Mouse (Mus musculus): Measurements from ENCODE around the gene Eprs.

Gene Eprs

GRCm38 (mm10) chr1:185363526-185364182 is 810 bp downstream of the Eprs start:
- DNase-seq, result no peak

- DNase-seq, result no peak
Observed at GRCm38 (mm10) chr1:185364183-185364540, 1.3 kb downstream of the Eprs start.

DNA sequence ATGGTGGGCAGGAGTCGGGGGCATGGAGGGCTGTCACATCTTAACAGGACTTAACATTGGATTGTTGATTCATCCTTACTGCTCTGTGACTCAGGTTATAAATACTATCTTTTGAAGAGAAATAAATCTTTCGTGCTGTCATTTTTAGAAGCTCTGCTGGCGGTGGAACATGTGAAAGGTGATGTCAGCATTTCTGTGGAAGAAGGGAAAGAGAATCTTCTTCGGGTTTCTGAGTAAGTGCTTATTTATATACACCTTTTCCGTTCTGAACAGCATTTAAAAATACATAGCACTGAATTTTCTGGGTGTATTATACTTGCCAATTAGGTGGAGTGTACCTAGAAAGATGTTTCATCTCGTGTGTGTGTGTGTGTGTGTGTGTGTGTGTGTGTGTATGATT is 4.5 kb downstream of the Eprs start:
- no peak for DNase-seq

GRCm38 (mm10) chr1:185369979-185370378 is 7.1 kb downstream of the Eprs start:
- no peak for DNase-seq

- no peak for DNase-seq
Observed at GRCm38 (mm10) chr1:185376390-185376789, 13.5 kb downstream of the Eprs start.

GRCm38 (mm10) chr1:185377429-185377828 is 14.6 kb downstream of the Eprs start:
- DNase-seq, result no peak

DNA sequence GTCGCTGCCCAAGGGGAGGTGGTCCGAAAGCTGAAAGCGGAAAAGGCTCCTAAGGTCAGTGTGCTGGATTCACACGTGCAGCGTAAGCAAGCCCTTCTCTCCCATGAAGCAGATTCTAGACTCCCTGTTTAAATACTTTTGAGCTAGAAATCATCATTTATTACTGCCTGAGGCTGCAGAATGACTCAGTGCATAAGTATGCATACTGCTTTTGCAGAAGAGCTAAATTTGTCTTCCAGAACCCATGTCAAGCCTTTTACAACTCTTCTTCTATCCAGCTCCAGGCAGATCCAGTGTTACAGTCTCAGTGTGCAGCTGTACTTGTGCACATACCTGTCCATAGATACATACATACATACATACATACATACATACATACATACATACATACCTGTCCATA is 38.8 kb downstream of the Eprs start:
- DNase-seq, result no peak

- peak in 1 of 2 experiments; percentile 14 for DNase-seq
Observed at GRCm38 (mm10) chr1:185404021-185404420, 41.2 kb downstream of the Eprs start.

GRCm38 (mm10) chr1:185405921-185406320 is 43.1 kb downstream of the Eprs start:
- DNase-seq, result no peak

DNA sequence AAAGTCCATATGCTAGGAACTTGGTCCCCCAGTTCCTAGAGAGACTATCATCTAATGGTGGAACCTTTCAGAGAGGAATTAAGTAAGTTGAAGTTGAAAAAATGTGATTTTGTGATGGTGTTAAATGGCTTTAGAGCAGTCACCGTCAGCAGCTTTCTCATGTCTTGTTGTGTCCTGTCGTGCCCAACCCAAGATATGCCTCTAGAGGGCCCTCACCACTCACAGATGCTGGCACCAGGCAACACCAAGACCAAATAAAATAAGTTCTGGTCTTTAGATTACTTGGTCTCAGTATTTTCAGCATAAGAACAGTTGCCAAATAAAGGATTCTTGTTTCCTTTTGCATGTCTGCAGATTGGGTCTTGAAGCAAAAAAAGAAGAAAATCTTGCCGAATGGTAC is 47.0 kb downstream of the Eprs start:
- no peak for DNase-seq

- DNase-seq, result no peak
Observed at GRCm38 (mm10) chr1:185418011-185418410, 55.2 kb downstream of the Eprs start.

DNA sequence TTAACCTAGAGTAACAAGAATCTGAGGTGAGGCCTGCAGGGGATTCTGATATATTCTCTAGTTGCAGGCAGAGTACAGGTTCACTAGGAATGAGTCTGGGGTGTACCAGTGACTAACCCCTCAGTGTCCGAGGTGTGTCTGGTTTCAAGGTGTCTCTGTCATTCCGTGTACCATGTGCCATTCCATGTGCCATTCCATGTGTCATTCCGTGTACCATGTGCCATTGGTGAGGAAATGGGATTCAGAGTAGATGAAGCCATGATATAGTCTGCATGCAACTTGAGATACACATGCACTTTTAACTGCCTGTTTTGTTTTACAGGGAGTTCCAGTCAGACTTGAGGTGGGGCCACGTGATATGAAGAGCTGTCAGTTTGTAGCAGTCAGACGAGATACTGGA is 57.0 kb downstream of the Eprs start:
- DNase-seq, result no peak

DNA sequence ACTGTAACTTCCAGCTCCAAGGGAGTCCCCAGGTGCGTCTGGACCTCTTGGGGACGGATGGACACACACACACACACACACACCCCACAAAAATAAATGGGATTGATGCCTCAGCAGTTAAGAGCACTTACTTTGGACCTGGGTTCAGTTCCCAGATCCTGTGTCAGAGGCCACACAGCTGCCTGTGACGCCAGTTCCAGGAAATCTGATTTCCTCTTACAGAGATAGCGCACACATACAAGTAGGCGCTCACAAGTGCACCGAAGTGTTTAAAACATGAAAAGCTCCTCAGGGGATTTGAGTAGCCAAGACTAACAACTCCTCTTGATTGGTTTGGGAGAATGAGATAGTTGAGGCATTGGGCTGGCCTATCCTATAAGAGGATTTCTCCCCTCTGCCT is 57.9 kb downstream of the Eprs start:
- no peak for DNase-seq

- DNase-seq, result no peak
Observed at GRCm38 (mm10) chr1:185426583-185426982, 63.7 kb downstream of the Eprs start.

DNA sequence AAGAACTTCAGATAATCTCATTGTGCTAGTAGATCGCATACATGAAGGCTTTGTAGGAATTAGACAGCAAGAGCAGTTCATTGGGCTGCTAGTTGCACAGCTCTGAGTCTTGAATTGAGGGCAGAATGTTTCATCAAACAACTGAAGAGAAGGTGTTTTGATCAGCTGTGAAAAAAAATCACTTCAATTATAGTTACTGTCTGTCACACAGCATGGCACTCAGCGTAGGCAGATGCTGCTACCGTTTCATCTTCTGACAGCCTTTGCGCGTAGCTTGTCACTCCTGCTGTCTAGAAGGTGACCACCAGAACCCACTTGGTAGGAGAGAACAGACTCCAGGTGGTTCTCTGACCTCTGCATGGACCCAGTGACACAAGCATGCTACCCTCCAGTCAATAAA is 67.6 kb downstream of the Eprs start:
- no peak for DNase-seq

DNA sequence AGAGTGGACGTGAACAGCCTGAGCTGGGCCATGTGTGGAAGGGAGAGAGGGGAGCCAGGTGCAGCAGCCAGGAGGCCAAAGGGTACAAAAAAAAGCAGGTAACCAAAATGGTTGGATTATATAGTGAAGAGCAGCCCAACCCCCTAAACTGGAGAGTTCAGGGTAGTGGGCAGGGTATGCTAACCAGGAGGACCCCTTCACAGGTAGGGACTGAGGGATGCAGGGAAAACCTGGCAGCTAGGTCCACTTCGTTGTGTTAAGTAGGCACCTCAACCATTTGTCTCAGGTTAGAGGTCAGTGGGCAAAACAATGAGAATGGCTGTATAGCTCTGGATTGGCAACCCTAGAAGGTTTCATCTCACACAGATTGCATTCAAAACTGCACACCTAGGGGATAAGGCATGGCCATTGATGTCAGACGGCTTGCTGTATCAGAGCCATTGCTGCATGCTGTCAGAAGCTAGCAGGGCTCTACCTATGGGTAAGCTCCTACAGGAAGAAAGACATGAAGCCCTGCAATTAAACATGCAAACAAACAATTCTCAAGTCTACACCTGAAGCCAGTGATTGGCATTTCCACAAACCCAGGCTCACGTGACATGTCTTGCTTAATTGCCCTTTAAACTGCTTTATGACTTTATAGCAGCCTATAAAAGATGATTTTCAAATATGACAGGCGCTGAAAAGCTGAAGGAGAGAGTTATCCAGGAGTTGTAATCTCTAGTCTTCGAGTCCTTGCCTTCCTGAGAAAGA is 68.6 kb downstream of the Eprs start:
- no peak for DNase-seq

- DNase-seq, result no peak
Observed at GRCm38 (mm10) chr1:185431998-185432317, 69.1 kb downstream of the Eprs start.

- no peak for DNase-seq
Observed at GRCm38 (mm10) chr1:185433112-185433511, 70.3 kb downstream of the Eprs start.

DNA sequence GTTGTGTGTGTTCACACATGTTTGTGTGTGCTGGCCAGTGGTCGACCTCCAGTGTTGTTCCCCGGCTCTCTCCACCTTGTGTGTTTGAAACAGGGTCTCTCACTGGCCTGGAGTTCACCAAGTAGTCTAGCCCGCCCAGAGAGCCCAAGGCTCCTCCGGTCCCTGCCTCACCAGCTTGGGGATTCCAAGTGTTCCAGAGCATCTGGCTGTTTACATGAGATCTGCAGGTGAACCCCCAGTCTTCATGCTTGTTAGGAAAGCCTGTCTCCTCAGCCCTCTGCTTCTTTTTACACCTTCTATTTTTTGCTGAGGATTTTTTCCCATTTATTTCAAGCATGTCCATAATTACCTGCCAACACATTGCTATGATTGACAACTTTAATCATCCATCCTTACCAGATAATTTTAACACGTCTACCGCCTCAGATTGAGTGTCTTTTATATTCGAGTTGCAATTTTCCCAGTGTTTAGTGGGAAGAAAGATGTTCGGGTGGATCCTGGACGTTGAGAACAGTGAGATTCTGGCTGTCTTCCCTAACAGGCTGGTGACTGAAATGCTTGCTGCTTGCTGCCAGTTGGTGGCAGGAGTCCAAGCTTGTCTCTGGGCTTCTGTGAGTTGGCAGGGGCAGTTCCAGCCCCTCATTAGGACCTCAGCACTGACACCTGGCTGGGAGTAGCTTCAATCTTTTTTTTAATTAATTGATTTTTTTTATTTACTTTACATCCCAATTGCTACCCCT is 76.2 kb downstream of the Eprs start:
- DNase-seq, result no peak

DNA sequence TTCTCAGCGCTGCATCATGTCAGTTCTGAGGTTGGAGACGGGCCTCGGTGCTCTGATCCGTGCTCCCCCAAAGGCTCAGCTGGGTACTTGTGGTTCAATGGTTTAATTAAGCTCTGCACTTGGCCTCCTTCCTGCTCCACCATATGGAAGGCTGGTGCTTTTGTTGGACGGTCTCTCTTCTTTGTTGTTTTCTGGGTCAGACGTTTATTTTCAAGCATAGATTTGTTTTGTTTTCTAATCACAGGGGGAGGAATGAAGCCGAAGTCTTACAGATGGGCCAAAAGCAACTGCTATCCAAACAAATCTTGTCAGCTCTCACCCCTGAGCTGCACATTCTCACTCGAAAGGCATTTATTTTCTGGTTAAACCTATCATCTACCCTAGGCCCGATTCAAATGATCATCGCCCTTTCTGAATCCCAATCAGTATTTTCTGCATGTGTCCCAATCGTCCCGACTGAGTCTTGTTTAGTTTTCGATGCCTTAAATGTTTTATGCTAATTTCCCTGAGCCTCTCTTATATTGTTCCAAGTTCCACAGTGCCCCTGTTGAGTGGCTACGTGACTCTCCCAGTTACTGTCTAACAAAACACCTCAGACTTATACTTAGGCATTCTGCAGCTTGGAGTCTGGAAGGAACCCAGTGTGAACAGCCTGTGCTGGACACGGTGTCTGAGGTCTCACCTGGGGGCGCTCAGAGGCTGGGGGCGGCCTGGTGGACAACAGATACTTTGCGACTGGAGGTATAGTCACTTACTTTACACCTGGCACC is 79.0 kb downstream of the Eprs start:
- no peak for DNase-seq

DNA sequence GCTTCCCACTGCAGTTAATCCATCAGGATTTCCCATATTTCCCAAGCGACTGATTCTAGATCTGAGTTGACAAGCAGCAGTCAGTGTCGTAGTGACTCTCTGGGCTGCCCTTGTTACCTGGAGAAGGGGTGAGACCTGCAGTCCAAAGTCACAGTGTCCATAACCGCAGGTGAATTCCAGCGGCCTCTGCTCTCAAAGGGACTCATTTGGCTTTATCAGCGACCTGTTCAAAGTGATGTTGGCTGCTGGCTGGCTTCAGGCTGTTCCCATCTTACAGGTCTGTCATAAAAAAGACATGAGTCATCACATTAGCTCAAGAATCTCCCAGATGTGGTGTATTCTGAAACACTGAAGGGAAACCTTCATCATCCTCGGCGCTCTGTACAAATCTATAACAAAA is 86.1 kb downstream of the Eprs start:
- DNase-seq, result no peak

DNA sequence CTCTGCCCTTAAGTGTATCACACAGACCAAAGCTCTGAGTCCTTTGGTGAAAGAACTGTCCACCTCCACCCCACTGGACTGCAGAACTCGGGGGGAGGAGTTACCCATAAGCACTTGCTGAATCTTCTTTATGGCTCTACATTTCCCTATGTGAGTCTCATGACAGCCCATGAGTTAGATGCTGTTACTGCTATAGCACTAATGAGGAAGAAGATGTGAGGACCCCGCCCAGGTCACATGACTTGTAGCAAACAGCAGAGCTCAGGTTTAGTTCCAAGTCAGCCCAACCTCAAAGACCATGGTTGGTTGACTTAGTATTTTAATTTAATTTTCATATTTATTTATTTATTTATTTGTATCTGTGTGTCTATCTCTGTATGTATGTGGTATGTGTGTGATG is 86.9 kb downstream of the Eprs start:
- no peak for DNase-seq

GRCm38 (mm10) chr1:185451077-185451476 is 88.2 kb downstream of the Eprs start:
- DNase-seq, result no peak

Measured in spleen, adult 18-20 months (tissue).